In genomic region chr3:129593735-129594134, GRCm38 (mm10) we compare ENCODE assay signal across 15 mouse cellular contexts.
"Had no signal": no experiment of that assay in that cellular context is flagged by ENCODE, and none has a peak within 500 bp of the region (broad histone marks: within the 10 kb centered on the region; RNA-seq: fewer than 3 reads in every experiment).

No protein-coding gene starts in this region.

- H3K9me3 ChIP-seq: neural tube, embryonic 15.5 days; stomach, embryonic 15.5 days had no signal

- H3K4me3 ChIP-seq: neural tube, embryonic 15.5 days; stomach, embryonic 15.5 days had no signal

- DNase-seq: retina, postnatal 1 day; right cerebral cortex, adult 18-20 months; right cerebral cortex, postnatal 14 days; right cerebral cortex, postnatal 25 days; right cerebral cortex, postnatal 4 days; spleen, adult 18-20 months; thymus, adult 18-20 months; thymus, adult 2 months; thymus, postnatal 14 days; thymus, postnatal 25 days; thymus, postnatal 36 days; thymus, postnatal 4 days had no signal

- H3K36me3 ChIP-seq: neural tube, embryonic 15.5 days; stomach, embryonic 15.5 days had no signal

- H3K27me3 ChIP-seq: neural tube, embryonic 15.5 days; stomach, embryonic 15.5 days had no signal

- H3K9ac ChIP-seq: neural tube, embryonic 15.5 days; stomach, embryonic 15.5 days had no signal

- H3K4me1 ChIP-seq: stomach, embryonic 15.5 days had no signal

- H3K4me2 ChIP-seq: neural tube, embryonic 15.5 days; stomach, embryonic 15.5 days had no signal

- H3K27ac ChIP-seq: neural tube, embryonic 15.5 days; stomach, embryonic 15.5 days; stomach, postnatal 0 days had no signal
